Mouse (Mus musculus): ENCODE measurements around the gene Gm11568. TPM values are rescaled to one million over a fixed set of nuclear protein-coding genes. Genes with fewer than 3 reads are reported as not detected.
"Not testable (repeated sequence)": the region's sequence is repeated elsewhere in the genome, so short reads cannot be mapped to it uniquely, and the experiment has no call there.

Gene Gm11568
- not detected for total RNA-seq (2021)
- long read RNA-seq, experiment 1, result 0 reads
- long read RNA-seq, experiment 2, result 0 reads

DNA sequence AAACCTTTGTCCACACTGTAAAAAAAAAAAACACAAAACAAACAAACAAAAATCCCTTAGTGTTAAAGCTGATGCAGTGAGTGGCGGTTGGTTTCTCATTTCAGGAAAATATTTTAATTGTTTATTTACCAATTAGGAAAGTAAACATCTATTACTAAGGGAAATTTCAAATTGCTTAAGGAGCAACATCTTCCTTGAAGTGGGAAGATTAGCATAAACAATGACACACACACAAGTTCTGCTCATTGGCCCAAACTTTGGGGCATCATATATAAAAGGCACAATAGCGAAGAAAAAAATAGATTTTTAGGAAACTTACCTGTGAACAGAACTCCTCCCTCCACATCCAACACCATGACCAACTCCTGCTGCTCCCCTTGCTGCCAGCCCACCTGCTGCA is at the start of gene Gm11568:
Gm11568 (plus strand) TSS at position 301 of the 400 bp plus-strand sequence.
- DNase-seq, result no peak

DNA sequence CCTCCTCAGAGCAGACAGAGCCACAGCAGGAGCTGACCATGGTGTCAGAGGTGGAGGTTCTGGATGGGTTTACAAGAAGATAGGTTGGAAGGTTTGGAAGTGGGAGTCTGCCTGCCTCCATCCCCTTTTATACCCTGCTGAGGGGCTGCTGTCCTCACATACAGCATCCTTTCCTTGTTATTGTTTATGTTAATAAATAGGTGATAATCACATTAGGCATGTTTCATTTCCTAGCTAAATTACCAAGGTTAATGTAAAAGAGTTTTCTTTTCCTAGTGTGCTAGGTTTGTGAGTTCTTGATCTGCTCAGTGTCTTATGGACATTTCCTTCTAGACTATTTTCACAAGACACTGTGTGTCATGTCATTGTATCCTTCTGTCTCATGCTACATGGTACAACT is 47.9 kb upstream of the Gm11568 start, which contains the start of gene Krtap4-13:
Krtap4-13 (minus strand) TSS at position 101 of the 400 bp plus-strand sequence.
- DNase-seq, result not testable (repeated sequence)

DNA sequence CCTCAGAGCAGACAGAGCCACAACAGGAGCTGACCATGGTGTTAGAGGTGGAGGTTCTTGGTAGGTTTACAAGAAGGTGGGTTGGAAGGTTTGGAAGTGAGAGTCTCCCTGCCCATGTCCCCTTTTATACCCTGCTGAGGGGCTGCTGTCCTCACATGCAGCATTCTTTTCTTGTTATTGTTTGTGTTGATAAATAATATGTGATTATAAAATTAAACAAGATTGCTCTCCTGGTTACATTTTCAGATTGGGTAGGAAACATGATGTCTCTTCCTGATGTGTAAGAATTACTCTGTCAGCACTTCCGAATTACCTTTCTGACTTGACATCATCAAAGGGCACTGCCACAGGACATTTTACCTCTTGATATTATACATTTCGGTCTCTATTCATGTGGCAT is 42.2 kb upstream of the Gm11568 start, which contains the start of gene Gm11564:
Gm11564 (minus strand) TSS at position 101 of the 400 bp plus-strand sequence.
- DNase-seq, result not testable (repeated sequence)

DNA sequence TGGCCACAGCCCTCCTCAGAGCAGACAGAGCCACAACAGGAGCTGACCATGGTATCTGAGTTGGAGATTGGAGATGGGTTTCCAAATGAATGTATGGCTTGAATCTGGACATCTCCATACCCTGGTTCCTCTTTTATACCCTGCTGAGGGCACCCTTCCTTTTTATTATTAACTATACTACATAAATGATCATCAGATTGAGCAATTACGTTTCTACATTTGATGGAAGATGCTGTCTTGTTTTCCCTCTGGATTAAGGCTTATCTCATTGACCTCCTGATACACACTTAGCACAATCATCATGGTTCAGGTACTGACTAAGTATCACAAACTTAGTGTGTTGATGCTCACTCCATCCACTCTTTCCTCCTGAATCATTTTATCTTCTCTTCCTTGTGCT is 19.8 kb upstream of the Gm11568 start, which contains the start of gene 2300003K06Rik:
2300003K06Rik (minus strand) TSS at position 101 of the 400 bp plus-strand sequence.
- no peak for DNase-seq

DNA sequence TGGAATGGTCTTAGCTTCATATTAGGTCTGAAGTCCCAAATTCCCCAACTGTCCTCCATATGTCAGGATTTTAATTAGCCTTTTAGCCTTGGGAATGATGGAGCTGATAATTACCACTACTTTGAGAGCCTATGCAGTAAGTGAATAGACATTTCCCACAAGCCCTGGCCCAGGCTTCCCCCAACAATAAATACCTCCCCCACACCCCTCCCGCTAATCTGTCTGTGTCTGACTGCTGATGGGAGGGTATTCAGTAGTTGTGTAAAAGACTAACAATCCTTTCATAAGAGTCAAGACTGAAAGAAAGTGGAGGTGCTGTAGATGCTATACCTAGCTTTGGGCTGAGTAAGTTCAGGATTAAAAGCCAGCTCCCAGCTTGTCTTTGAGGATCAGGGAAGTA is 15.5 kb upstream of the Gm11568 start:
- no peak for DNase-seq

DNA sequence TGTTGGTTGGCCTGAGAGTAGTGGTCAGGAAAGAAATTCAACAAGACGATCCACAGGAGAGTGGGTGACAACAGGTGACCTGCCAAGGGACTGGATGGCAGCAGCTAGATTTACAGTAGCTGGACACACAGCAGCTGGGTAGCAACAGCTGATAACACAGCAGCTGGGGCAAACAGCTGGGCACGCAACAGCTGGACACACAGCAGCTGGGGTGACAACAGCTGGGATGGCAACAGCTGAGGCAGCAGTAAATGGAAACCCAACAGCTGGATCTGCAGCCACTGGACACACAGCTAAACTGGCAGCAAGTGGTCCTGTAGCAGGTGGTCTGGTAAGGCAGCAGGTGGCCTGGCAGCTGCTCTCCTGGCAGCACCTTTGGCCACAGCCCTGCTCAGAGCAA is 11.0 kb upstream of the Gm11568 start:
- DNase-seq, result no peak

DNA sequence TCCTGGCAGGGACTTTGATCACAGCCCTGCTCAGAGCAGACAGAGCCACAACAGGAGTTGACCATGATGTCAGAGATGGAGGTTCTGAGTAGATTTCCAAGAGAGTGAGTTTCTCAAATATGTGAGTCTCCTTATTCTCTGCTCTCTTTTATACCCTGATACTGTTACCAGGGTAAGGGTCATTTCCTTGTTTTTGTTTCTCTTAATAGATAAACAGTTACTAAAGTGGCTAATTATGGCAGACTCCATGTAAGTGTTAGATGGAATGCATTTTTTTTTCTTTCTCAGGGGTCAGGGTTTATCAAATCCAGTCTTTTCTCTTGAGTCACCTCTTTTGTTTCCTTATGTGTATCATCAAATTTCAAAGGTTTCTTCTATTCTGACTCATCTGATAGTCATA is 6.2 kb upstream of the Gm11568 start, which contains the start of gene Krtap4-16:
Krtap4-16 (minus strand) TSS at position 101 of the 400 bp plus-strand sequence.
- DNase-seq, result no peak

DNA sequence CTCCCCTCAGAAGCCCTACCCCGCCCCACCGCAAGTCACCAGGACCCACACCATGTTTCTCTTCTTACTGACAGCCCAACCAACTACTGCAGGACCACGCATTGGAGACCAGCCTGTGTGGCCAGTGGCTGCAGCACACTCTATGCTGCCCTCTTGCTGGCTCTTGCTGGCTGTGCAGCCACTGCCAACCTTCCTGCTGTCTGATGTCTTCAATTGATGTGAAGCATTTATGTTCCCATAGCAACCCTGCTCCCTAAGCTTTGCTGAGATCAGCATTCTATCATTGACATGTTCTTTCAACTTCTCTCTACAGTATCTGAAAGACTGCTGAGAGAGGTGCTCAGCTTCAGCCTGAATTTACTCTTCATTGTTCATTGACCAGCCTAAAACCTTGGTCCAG is 3.6 kb upstream of the Gm11568 start:
- peak; percentile 7 to 12 for DNase-seq

DNA sequence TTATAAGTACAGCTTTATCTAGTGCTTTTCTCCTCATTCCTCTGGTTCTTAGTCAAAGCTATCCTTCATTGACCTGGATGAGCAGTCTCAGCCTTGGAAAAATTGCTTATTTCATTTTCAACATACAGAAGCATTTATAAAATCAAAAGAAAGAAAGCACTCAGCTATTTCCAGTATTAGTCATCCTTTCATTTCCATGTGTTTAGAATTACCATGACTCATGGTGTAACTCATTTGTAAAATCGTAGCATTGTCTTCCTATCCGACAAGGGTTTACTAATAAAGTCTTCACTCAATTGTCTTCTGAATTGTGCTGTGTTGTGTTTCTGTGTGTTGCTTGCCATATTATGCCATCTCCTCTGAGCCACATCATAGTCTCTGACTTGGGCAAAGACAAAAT is 1.0 kb downstream of the Gm11568 start:
- DNase-seq, result no peak

DNA sequence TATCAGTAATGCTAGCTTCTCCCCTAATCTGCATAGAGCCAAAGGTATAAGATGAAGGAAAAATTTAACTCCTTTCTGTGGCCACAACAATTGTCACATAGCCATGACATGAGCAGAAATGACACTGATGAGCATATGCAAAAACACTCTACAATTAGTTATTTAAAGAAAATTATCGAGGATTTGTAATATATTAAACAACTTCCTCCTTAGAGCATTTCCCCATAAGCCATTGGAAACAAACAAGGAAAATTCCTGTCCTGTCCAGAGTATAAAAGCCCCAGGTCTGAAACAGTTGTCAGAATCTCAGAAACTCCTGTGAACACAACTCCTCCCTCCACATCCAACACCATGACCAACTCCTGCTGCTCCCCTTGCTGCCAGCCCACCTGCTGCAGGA is 6.5 kb downstream of the Gm11568 start, which contains the start of gene Gm11559:
Gm11559 (plus strand) TSS at position 301 of the 400 bp plus-strand sequence.
- DNase-seq, result not testable (repeated sequence)

DNA sequence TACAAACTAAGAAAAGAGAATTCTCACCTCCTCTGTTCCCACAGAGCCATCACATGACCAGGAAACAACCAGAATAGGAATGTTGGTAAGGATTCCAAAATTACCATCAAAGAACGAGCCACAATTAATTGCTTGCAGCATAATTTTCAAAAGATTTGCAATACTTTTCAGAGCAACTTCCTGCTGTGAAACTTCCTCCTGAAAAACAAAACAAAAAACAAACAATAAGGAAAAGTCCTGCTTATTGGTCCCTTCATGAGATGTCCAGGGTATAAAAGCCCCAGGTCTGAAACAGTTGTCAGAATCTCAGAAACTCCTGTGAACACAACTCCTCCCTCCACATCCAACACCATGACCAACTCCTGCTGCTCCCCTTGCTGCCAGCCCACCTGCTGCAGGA is 15.4 kb downstream of the Gm11568 start, which contains the start of gene Krtap9-1:
Krtap9-1 (plus strand) TSS at position 301 of the 400 bp plus-strand sequence.
- DNase-seq, result not testable (repeated sequence)

DNA sequence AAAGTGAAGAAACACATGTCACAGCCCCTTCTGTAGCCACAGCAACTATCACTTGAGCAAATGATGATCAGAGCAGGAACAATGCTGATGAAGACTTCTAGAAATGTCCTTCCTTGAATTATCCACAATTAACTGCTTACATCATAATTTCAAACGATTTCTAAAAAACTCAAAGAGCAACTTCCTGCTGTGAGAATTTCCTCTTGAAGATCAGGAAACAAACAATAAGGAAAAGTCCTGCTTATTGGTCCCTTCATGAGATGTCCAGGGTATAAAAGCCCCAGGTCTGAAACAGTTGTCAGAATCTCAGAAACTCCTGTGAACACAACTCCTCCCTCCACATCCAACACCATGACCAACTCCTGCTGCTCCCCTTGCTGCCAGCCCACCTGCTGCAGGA is 21.2 kb downstream of the Gm11568 start, which contains the start of gene Gm11567:
Gm11567 (plus strand) TSS at position 301 of the 400 bp plus-strand sequence.
- DNase-seq, result not testable (repeated sequence)

DNA sequence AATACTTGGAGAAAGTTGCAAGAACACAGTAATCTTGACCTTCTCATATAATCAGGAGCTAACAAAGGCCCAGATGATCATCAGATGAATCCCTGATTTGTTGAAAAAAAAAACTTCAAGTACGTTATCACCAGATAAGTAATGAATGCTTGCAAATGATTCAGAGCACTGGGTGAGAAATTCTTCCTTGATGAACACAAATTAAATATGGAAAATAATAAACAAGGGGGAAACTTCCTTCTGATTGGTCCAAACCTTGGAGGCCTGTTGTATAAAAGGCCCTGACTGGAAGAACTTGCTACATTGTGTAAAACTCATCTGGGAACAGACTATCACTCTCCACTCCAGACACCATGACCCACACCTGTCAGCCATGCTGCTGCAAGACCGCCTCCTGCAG is 49.9 kb downstream of the Gm11568 start, which contains the start of gene Krtap31-1:
Krtap31-1 (plus strand) TSS at position 301 of the 400 bp plus-strand sequence.
- no peak for DNase-seq

Other genes with a start within 250 kb of the Gm11568 start
- gene Gm11937, start 247.7 kb upstream of the Gm11568 start, total RNA-seq (2021), result not detected
- not detected for gene Krtap2-4, start 243.1 kb upstream of the Gm11568 start, total RNA-seq (2021)
- gene Gm11562, start 237.5 kb upstream of the Gm11568 start, total RNA-seq (2021), result not detected
- gene Krtap4-1, start 229.7 kb upstream of the Gm11568 start, total RNA-seq (2021), result not detected
- gene Krtap4-2, start 222.8 kb upstream of the Gm11568 start, total RNA-seq (2021), result not detected
- gene Krtap4-7, start 213.8 kb upstream of the Gm11568 start, total RNA-seq (2021), result not detected
- not detected for gene Gm11555, start 207.7 kb upstream of the Gm11568 start, total RNA-seq (2021)
- gene Gm11563, start 199.0 kb upstream of the Gm11568 start, total RNA-seq (2021), result not detected
- not detected for gene Krtap4-6, start 192.0 kb upstream of the Gm11568 start, total RNA-seq (2021)
- gene Gm14190, start 167.2 kb upstream of the Gm11568 start, total RNA-seq (2021), result not detected
- not detected for gene Gm14180, start 123.6 kb upstream of the Gm11568 start, total RNA-seq (2021)
- not detected for gene Gm11595, start 85.0 kb upstream of the Gm11568 start, total RNA-seq (2021)
- not detected for gene Krtap4-8, start 77.2 kb upstream of the Gm11568 start, total RNA-seq (2021)
- gene Krtap4-9, start 72.7 kb upstream of the Gm11568 start, total RNA-seq (2021), result not detected
- not detected for gene Gm11596, start 64.5 kb upstream of the Gm11568 start, total RNA-seq (2021)
- not detected for gene Gm11569, start 59.0 kb upstream of the Gm11568 start, total RNA-seq (2021)
- gene Gm11554, start 53.5 kb upstream of the Gm11568 start, total RNA-seq (2021), result not detected
- gene Krtap4-13, start 48.0 kb upstream of the Gm11568 start, total RNA-seq (2021), result not detected
- gene Gm11564, start 42.3 kb upstream of the Gm11568 start, total RNA-seq (2021), result not detected
- gene 2300003K06Rik, start 19.9 kb upstream of the Gm11568 start, total RNA-seq (2021), result not detected
- not detected for gene Krtap4-16, start 6.3 kb upstream of the Gm11568 start, total RNA-seq (2021)
- not detected for gene Gm11559, start 6.6 kb downstream of the Gm11568 start, total RNA-seq (2021)
- gene Krtap9-1, start 15.5 kb downstream of the Gm11568 start, total RNA-seq (2021), result not detected
- not detected for gene Gm11567, start 21.3 kb downstream of the Gm11568 start, total RNA-seq (2021)
- not detected for gene Krtap31-1, start 50.0 kb downstream of the Gm11568 start, total RNA-seq (2021)
- not detected for gene Gm11565, start 56.8 kb downstream of the Gm11568 start, total RNA-seq (2021)
- not detected for gene Krtap31-2, start 78.4 kb downstream of the Gm11568 start, total RNA-seq (2021)
- gene Krtap9-5, start 90.6 kb downstream of the Gm11568 start, total RNA-seq (2021), result not detected
- gene Krtap29-1, start 121.1 kb downstream of the Gm11568 start, total RNA-seq (2021), result not detected
- gene Krtap16-1, start 128.7 kb downstream of the Gm11568 start, total RNA-seq (2021), result not detected
- gene Krtap17-1, start 136.1 kb downstream of the Gm11568 start, total RNA-seq (2021), result not detected
- not detected for gene Krt33a, start 158.3 kb downstream of the Gm11568 start, total RNA-seq (2021)
- gene Krt33b, start 172.0 kb downstream of the Gm11568 start, total RNA-seq (2021), result not detected
- gene Krt34, start 183.6 kb downstream of the Gm11568 start, total RNA-seq (2021), result not detected
- gene Krt31, start 192.6 kb downstream of the Gm11568 start, total RNA-seq (2021), result not detected
- gene Krt32, start 230.3 kb downstream of the Gm11568 start, total RNA-seq (2021), result not detected
- gene Krt35, start 238.3 kb downstream of the Gm11568 start, total RNA-seq (2021), result not detected
- gene Krt36, start 247.7 kb downstream of the Gm11568 start, total RNA-seq (2021), result under 1 TPM; 0.16 to 0.36 TPM

Data from adrenal gland, postnatal 36 days (tissue).